Mouse (Mus musculus) brain, embryonic 14.5 days (tissue): Measurements from ENCODE around the gene Zfp563.

ENCODE experiments used
- CTCF ChIP-seq: fragments of 200-500 bp; IDR thresholded peaks from 2 replicates; pipeline ENCODE4 v1.5.1; 2012; ENCODE audit warnings: inconsistent platforms, mild to moderate bottlenecking, moderate library complexity, borderline replicate concordance; ENCODE audit not compliant: insufficient read depth, insufficient read length; ENCODE audit errors: extremely low read depth
- POLR2A ChIP-seq: fragments of 200-500 bp; IDR thresholded peaks from 2 replicates; pipeline ENCODE4 v1.6.1; 2012; ENCODE audit warnings: mild to moderate bottlenecking, inconsistent platforms, borderline replicate concordance; ENCODE audit not compliant: poor library complexity, insufficient read depth, insufficient read length, severe bottlenecking; ENCODE audit errors: extremely low read depth

DNA sequence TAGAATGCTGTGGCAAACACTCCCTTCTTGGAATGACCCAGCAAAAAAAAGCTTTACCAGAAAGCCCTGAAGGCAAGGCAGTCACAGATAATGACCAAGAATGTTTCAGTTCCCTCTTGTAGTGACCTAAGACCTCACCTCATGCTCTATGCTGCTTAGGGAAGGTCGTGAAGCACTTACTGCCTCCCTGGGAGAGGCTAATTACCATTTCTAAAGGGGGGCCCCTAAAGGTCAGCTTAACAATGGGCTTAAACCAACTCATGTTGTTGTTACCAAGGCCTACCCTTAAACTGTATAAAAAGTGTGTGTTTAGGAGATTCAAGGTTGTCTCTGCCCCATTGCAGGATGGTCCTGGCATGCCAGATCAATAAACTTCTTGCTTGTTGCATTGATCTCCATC, 26.1 kb upstream of the Zfp563 start:
- TF ChIP-seq POLR2A (no peak), CTCF (no peak)
